Mouse (Mus musculus) ovary, postnatal 36 days (tissue): Measurements from ENCODE around the gene Ntn5.
"Not testable (repeated sequence)": the region's sequence is repeated elsewhere in the genome, so short reads cannot be mapped to it uniquely, and the experiment has no call there.

ENCODE experiments used
- DNase-seq: peaks from one replicate; pipeline ENCODE4 v3.0.0; 2022; ENCODE audit warnings: low spot score, mixed read lengths

The Ntn5 gene

GRCm38 (mm10) chr7:45660746-45661478 lies 22.9 kb upstream of the Ntn5 start:
- no peak for DNase-seq

GRCm38 (mm10) chr7:45661702-45662101 lies 22.1 kb upstream of the Ntn5 start:
- DNase-seq, result not testable (repeated sequence)

GRCm38 (mm10) chr7:45665303-45666138 lies 18.3 kb upstream of the Ntn5 start:
- no peak for DNase-seq

GRCm38 (mm10) chr7:45666161-45666560 lies 17.7 kb upstream of the Ntn5 start, which contains the start of gene Fut2:
Fut2 (minus strand) TSS chr7:45666394.
- no peak for DNase-seq

GRCm38 (mm10) chr7:45667761-45668160 lies 16.1 kb upstream of the Ntn5 start:
- DNase-seq, result no peak

GRCm38 (mm10) chr7:45668921-45669320 lies 14.9 kb upstream of the Ntn5 start:
- no peak for DNase-seq

GRCm38 (mm10) chr7:45677627-45678295 lies 6.1 kb upstream of the Ntn5 start:
- DNase-seq, result no peak

GRCm38 (mm10) chr7:45678513-45678912 lies 5.3 kb upstream of the Ntn5 start:
- no peak for DNase-seq

GRCm38 (mm10) chr7:45679966-45680621 lies 3.7 kb upstream of the Ntn5 start:
- DNase-seq, result no peak

GRCm38 (mm10) chr7:45681046-45681736 lies 2.6 kb upstream of the Ntn5 start:
- DNase-seq, result no peak

- peak; percentile 85 for DNase-seq
These were observed 1.4 kb upstream of the Ntn5 start for GRCm38 (mm10) chr7:45682144-45683126.

GRCm38 (mm10) chr7:45685811-45686210 lies 2.0 kb downstream of the Ntn5 start:
- no peak for DNase-seq

GRCm38 (mm10) chr7:45686841-45687240 lies 3.0 kb downstream of the Ntn5 start:
- DNase-seq, result no peak

- no peak for DNase-seq
These were observed 5.3 kb downstream of the Ntn5 start for GRCm38 (mm10) chr7:45689099-45689498.

- no peak for DNase-seq
These were observed 6.0 kb downstream of the Ntn5 start for GRCm38 (mm10) chr7:45689800-45690199.

GRCm38 (mm10) chr7:45692364-45692763 lies 8.5 kb downstream of the Ntn5 start:
- no peak for DNase-seq

GRCm38 (mm10) chr7:45693921-45694591 lies 10.2 kb downstream of the Ntn5 start, which contains the start of gene Sec1:
Sec1 (minus strand) TSS chr7:45694402.
- no peak for DNase-seq

- no peak for DNase-seq
These were observed 11.3 kb downstream of the Ntn5 start for GRCm38 (mm10) chr7:45695098-45695497.

GRCm38 (mm10) chr7:45697894-45698293 lies 14.1 kb downstream of the Ntn5 start:
- no peak for DNase-seq
